Mouse (Mus musculus): ENCODE measurements at regions not wholly inside any gene's neighbourhood (a gene's known extent, or its start where the extent isn't known, plus 50 kb on each side); places are given as distances from the start of the nearest gene placed in this dataset.

- no peak for DNase-seq (ENCODE audit: low read depth, low spot score)
Measured at GRCm38 (mm10) chr1:193540486-193540885, 170.4 kb upstream of the Camk1g start.

GRCm38 (mm10) chr1:193539261-193539660, 169.2 kb upstream of the Camk1g start:
- DNase-seq (ENCODE audit: low read depth, low spot score): no peak

DNA sequence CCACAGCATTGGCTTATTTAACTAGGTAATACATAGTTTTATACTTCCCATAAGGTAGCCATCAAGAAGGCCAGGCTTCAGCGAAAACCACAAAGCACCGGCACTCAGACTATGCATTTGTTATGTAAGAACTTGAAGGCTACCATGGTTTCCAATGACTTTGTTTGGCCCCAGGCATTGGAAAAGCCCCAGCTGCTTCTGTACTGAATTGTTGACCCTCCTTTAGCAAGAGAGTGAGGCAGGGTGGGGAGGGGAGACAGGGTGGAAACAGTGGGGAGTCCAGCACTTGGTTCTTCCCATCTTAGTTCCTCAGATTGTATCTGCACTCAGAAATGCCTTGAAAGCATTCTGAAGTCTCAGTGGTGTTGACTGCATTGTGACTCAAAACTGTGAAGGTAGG, 168.3 kb upstream of the Camk1g start:
- DNase-seq (ENCODE audit: low read depth, low spot score): peak; percentile 66

DNA sequence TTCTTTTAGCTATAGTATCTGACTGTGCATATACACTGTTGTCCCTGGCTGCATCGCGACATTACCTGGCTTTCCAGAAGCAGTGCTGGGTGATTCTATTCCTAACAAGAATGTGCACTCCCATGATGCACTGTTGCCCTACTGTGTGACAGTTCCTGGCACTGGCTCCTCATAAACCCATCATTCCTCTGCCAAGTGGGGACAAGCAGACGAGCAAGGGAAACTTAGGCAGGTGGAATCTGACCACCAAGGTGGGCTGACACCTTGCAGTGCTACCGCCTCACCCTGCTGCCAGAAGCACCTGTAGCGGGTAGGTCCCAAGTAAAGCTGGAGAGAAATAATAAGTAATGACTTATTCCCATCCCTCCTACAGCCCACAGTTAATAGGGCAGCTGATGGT, 167.5 kb upstream of the Camk1g start:
- no peak for DNase-seq (ENCODE audit: low read depth, low spot score)

DNA sequence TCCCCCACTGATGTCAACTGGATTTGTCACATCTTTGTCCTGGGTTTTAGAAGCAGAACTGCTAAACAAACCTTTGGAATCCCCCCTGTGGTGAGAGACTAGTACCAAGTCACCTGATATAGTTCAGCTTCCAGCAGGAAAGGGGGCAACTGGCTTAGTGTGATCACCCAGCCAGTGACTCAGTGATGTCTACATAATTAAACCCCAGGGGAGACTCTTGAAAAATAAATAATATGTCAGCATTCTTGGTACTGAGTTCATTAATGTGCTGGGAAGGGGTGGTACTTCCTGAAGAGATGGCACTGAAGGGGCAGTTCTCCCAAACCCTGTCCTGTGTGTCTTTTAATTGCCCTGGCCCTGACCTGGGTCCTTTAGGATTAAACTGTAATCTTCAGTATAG, 166.5 kb upstream of the Camk1g start:
- DNase-seq (ENCODE audit: low read depth, low spot score): no peak

DNA sequence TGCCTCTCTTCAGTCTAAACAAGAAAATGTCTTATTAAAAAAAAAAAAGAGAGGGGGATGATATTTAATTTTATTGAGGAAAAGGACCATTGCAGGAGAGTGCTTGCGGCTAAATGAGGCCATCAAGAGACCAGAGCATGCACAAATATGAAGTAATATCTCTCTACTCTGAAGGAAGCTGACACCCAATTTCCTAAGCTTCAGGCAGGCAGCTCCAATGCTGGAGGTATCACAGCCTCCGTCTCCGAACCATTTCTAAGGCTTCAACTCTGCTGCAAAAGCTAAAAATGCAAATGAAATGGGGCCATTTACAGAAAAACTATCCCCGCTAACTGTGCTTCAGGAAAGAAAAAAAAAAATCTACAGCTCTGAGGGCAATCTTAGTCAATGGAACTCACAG, 164.4 kb upstream of the Camk1g start:
- DNase-seq (ENCODE audit: low read depth, low spot score): no peak

- DNase-seq (ENCODE audit: low read depth, low spot score): peak; percentile 39
Measured at GRCm38 (mm10) chr1:193526501-193526900, 156.4 kb upstream of the Camk1g start.

GRCm38 (mm10) chr1:193522007-193522406, 151.9 kb upstream of the Camk1g start:
- DNase-seq (ENCODE audit: low read depth, low spot score): peak; percentile 69

DNA sequence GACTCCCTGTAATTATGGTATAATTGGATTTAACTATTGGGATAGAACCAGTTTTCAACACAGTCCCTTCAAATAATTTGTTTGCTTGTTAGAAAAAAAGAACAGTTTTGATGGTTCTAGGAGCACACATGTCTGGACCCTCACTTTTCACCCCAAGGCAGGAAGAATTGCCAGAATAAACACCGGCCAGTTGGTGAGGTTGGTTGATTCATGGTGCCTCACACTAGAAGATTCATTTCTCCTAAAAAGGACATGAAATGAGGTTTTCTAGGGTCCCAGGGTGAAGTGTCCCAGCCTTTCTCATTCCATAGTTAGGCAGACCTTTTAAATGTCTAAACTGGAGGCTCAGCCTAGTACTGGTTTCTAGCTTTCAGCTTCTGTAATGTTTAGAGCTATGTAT, 148.7 kb upstream of the Camk1g start:
- peak; percentile 45 for DNase-seq (ENCODE audit: low read depth, low spot score)

- DNase-seq (ENCODE audit: low read depth, low spot score): no peak
Measured at GRCm38 (mm10) chr1:193517968-193518367, 147.9 kb upstream of the Camk1g start.

- DNase-seq (ENCODE audit: low read depth, low spot score): no peak
Measured at GRCm38 (mm10) chr1:193517293-193517692, 147.2 kb upstream of the Camk1g start.

DNA sequence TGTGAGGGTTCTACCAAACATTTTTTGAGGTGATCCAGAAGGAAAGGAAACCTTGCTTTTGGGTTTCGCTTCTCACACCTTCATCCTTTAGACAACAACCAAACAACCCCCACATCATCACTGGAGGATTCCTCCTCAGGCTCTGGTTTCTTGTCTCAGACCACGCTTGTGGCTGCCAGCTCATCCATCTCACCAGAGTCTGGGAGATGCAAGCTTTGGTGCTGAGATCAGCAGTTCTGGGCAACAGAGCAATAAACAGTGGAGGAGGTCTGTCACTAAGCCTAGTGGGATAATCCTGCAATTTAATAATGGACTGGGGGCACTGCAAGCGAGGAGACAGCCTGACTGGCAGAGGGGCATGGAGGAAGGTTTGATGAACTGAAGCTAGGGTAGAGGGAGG, 146.3 kb upstream of the Camk1g start:
- peak; percentile 68 for DNase-seq (ENCODE audit: low read depth, low spot score)

- DNase-seq (ENCODE audit: low read depth, low spot score): peak; percentile 50
Measured at GRCm38 (mm10) chr1:193513929-193514710, 144.0 kb upstream of the Camk1g start.

GRCm38 (mm10) chr1:193510066-193510793, 140.1 kb upstream of the Camk1g start:
- no peak for DNase-seq (ENCODE audit: low read depth, low spot score)

DNA sequence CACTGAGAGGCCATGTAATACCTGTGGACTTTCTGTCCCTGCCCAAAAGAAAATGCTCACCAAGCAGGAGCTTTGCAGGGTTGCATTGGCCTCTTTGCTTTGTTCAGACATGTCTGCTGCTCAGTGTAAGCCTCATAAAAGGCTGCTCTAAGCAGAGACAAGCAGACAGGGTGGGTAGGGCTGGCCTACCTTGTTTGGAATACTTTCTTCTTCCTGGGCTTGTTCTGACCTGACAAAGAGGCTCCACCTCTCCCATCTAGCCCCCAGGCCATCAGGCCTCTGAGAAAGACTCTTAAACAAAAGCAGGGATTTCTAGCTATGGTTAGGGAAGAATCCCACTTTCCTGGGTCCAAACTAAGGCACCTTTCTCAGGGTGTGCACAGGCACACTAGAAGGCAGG, 138.2 kb upstream of the Camk1g start:
- DNase-seq (ENCODE audit: low read depth, low spot score): no peak

GRCm38 (mm10) chr1:193506991-193507390, 136.9 kb upstream of the Camk1g start:
- no peak for DNase-seq (ENCODE audit: low read depth, low spot score)

GRCm38 (mm10) chr1:193505381-193505780, 135.3 kb upstream of the Camk1g start:
- DNase-seq (ENCODE audit: low read depth, low spot score): peak; percentile 26

DNA sequence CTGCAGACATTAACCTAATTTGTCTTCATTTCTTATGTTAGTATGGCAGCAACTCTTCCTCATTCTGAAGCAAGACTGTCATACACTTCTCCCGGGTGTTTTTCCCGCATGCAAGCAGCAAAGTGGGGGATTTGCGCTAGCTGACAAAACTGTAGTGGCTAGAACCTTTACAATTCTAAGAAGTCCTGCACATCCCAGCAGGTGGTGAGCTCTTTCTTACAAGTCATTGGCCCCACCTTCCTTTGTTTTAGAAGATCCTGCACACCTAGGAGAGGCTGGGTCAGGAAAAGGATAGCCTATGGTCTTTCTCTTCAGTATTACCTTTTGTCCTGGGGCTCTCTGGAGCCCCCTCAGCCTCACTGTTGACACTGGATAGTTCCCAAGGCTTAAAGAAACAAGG, 134.5 kb upstream of the Camk1g start:
- no peak for DNase-seq (ENCODE audit: low read depth, low spot score)

DNA sequence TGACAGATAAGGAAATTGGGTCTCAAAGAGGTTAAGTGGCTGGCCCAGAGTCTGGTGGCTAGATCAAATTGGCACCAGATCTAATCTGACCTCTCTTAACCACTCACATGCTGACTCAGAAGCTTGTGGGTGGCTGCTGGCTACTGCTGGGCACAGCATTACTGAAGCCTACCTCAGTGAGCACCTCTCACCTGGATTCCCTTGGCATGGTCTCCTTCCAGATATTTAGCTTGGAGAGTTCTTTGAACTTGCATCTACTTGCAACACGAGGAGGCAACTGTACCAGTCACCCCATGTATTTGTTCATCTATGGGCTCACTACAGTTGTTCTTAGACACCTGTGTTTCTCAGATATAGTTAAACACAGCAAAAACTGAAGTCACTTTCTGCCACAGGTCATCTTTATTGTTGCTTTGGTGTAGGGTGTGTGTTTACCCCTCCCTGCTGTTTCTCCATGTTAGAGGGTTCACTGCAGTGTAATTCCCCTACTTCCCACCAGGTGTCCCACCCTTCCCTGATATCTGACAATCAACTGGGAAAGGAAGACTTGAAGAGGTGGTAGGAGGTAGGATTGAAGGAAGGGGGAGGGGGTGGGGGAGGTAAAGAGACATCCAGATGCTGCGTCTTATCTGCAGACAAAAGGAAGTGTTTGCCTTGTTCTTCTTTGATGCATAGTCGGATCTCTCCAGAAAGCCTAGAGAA, 133.7 kb upstream of the Camk1g start:
- peak; percentile 79 for DNase-seq (ENCODE audit: low read depth, low spot score)

- DNase-seq (ENCODE audit: low read depth, low spot score): no peak
Measured at GRCm38 (mm10) chr1:193496265-193497183, 126.4 kb upstream of the Camk1g start.

- peak; percentile 22 for DNase-seq (ENCODE audit: low read depth, low spot score)
Measured at GRCm38 (mm10) chr1:193488039-193488438, 117.9 kb upstream of the Camk1g start.
